Mouse (Mus musculus): ENCODE measurements around the gene Megf8.

Megf8 gene

GRCm38 (mm10) chr7:25333596-25334307 lies 16.8 kb downstream of the Megf8 start:
- peak; percentile 63 to 84 for DNase-seq (ENCODE audit: low spot score in 2 of 2)

GRCm38 (mm10) chr7:25334472-25334871 lies 17.5 kb downstream of the Megf8 start:
- DNase-seq (ENCODE audit: low spot score in 2 of 2): no peak

- DNase-seq (ENCODE audit: low spot score in 2 of 2): no peak
These were observed 22.4 kb downstream of the Megf8 start for GRCm38 (mm10) chr7:25339329-25339728.

- DNase-seq (ENCODE audit: low spot score in 2 of 2): no peak
These were observed 24.2 kb downstream of the Megf8 start for GRCm38 (mm10) chr7:25341000-25341784.

DNA sequence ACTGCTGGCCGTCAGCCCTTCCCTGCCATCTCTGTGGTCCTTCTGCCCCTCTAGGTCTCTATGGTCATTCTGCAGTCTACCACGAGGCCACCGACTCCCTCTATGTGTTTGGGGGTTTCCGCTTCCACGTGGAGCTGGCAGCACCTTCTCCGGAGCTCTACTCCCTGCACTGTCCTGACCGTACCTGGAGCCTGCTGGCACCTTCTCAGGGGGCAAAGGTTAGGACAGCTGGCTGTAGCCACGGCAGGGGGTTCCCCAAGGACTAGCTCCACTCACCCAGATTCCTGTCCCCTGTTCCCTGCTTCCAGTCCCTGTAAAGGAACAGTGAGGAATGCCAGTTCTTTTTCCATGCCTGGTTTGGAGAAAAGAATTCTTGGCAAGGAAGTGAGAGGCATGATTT lies 31.9 kb downstream of the Megf8 start:
- no peak for DNase-seq (ENCODE audit: low spot score in 2 of 2)

- no peak for DNase-seq (ENCODE audit: low spot score in 2 of 2)
These were observed 41.8 kb downstream of the Megf8 start for GRCm38 (mm10) chr7:25358721-25359206.

- no peak for DNase-seq (ENCODE audit: low spot score in 2 of 2)
These were observed 46.2 kb downstream of the Megf8 start for GRCm38 (mm10) chr7:25363151-25363550.

DNA sequence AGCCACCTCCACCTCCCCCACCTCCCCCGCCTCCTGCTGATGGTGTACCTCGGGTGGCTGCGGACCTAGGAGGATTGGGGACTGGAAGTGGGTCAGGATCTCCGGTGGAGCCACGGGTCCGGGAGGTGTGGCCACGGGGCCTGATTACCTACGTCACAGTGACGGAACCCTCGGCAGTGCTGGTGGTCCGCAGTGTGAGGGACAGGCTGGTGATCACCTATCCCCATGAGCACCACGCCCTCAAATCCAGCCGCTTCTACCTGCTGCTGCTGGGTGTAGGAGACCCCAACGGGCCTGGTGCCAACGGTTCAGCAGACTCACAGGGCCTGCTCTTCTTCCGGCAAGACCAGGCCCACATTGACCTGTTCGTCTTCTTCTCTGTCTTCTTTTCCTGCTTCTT lies 46.7 kb downstream of the Megf8 start:
- no peak for DNase-seq (ENCODE audit: low spot score in 2 of 2)

DNA sequence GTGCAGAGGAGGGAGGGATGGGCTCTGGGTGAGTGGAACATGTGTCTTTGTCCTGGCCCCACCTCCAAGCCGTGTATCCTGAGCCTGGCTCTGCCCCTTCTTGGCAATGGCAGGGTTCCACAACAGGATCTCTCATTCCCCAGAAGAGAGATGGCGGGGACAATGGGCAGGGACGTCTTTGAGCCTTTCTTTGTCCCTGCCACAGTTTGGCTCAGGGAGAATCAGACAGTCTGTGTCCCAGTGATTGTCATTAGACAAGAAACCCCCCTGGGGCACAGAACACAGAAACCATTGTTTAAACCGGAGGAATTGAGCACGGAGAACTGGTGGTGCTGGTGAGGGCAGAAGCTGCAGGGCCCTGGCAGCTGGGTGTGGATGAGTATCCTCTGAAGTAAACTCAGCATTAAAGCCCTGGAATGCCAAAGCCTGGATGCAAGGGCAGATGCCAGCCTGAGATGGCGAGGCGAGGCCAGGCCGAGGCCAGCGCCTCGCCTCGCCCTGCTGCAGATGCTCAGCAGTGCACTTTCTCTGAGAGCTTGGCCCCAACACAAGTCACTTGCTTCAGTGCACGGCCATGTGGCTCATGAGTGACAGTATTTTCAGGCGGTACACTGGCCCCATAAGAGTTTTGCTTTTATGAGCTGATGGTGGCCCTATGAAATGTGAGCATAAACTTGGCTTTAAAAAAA lies 49.1 kb downstream of the Megf8 start:
- no peak for DNase-seq (ENCODE audit: low spot score in 2 of 2)

DNA sequence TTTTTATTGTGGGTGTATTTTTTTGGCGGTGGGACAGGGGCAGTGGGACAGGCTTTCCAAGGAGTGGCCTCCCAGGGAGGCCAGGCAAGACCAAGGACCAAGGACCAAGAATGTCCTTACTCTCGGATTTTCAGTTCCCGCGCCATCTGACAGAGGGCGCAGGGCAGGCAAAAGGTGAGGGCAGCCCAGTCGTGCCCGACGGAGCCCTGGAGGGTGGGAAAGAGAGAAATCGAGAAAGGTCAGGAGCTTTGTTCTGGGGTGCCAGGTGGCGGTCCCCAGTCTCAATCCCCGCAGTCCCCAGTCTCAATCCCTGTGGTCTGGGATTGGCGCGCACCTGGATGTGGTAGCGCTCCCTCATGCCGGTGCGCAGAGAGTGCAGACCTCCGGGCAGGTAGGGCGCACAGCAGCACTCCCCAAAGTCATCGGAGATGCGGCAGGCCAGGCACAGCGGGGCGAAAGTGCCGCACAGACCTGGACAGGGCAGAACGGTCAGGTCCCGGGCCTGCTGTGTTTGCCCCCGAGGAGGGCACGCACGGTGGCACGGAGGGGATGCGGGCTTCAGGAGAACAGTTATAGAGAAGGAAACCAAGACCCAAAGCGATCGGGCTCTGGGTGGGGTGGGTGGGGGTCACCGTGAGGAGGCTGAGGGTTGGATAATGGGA lies 50.8 kb downstream of the Megf8 start:
- peak in 1 of 2 experiments; percentile 44 for DNase-seq (ENCODE audit: low spot score in 2 of 2)

DNA sequence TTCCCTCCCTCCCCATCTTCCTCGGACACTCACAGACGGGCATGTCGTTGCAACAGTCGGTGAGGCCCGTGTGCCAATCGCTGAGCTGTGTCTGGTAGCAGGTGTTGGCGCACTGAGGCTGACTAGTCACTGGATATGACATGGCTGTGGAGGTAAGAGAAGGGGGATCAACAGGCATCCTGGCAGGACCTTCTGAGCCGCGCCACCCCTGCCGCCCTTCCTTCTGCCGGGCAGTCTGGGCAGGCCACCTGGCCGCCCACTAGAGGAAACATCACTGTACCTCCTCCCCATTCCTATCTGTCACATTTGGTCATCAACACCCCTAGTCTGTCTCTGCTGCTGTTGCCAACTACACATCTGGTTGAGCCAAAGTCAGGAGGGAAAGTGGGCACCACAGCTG lies 51.4 kb downstream of the Megf8 start:
- DNase-seq (ENCODE audit: low spot score in 2 of 2): no peak

DNA sequence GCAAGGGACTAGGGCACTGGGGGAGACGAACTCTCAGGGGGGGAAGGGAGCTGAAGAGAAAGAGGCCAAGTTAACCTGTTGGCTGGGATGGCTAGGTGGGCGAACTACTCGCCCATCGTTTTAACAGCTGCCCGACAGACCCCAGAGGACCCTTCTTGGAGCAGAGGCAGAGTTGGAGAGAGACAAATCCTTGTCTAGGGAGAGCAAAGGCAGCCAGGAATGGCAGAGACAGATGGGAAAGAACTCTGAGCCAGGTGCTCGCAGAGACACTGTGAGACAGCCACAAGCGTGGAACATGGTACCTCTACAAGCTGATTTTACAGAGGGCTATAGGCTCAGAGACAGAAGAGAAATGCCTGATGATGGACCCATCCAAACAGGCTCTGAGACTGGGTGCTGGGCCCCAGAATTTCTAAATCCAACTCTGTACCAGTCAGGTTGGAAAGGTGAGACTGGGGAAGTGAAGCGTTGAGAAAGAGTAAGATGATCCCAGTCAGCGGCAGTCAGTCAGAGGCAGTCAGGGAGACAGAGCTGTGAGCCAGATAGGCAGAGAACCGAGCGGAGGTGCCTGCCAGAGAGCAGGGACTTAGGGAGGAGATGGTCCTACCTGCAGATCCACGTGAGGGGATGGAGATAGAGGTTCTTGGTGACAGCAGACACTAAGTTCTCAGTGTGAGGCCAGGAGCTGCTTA lies 52.2 kb downstream of the Megf8 start, which contains the start of gene Cnfn:
Cnfn (minus strand) TSS at position 667 of the 692 bp plus-strand sequence.
- no peak for DNase-seq (ENCODE audit: low spot score in 2 of 2)

GRCm38 (mm10) chr7:25372441-25372840 lies 55.5 kb downstream of the Megf8 start:
- DNase-seq (ENCODE audit: low spot score in 2 of 2): no peak

DNA sequence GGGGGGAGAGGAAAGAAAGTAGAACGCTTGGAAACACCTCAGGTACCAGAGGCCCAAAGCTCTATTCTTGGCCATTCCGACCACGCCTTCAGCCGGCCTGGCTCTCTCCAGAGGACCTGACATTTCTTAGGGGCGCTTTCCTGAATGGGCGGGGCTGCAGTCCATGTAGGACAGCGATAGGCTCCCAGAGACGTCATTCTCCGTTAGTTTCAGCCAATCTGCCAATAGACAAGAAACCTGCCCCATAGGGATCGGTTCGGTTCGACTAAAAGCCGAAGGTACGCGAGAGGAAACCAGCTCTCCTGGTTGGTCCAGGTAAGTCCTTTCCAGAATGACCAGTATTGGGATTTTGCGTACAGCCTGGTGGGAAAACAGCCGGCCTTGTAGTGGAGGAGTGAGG lies 59.6 kb downstream of the Megf8 start:
- peak in 1 of 2 experiments; percentile 52 for DNase-seq (ENCODE audit: low spot score in 2 of 2)

GRCm38 (mm10) chr7:25377100-25377700 lies 60.2 kb downstream of the Megf8 start:
- no peak for DNase-seq (ENCODE audit: low spot score in 2 of 2)

- DNase-seq (ENCODE audit: low spot score in 2 of 2): no peak
These were observed 61.5 kb downstream of the Megf8 start for GRCm38 (mm10) chr7:25378181-25379100.

DNA sequence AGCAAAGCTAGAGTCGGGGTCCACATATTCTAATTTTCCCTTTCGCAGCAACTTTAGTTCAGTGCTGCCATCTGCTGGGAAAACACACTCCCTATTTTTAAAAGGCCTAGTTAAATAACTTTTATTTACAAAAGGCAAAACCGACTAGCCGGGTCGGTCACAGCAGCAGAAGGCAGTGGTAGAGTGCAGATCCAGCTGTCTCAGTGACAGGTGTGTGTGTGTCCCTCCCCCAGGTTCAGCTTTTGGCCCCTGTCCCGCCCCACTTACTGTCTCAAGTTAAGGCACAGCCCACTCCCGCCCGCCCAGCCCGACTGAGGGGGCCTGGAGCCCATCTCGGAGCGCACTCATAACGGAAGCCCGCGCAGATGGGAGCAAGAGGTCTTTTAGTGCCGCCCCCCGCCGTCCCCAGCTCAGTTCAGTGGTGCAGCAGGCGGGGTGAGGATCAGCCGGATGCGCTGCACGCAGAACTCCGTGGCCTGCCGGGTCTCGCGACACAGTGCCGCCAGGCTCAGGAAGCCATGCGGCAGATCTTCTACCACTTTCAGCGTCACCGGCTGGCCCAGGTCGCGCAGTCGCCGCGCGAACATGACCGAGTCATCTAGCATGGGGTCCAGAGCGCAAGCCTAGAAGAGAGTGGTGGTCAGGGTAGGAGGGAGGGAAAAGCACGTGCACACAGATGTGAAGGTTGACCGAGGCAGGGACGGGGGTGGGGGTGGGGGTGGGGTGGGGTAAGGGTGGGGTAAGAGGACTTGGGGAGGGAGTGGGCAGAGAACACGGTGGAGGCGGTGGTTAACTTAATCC lies 62.8 kb downstream of the Megf8 start:
- peak in 1 of 2 experiments; percentile 72 for DNase-seq (ENCODE audit: low spot score in 2 of 2)

DNA sequence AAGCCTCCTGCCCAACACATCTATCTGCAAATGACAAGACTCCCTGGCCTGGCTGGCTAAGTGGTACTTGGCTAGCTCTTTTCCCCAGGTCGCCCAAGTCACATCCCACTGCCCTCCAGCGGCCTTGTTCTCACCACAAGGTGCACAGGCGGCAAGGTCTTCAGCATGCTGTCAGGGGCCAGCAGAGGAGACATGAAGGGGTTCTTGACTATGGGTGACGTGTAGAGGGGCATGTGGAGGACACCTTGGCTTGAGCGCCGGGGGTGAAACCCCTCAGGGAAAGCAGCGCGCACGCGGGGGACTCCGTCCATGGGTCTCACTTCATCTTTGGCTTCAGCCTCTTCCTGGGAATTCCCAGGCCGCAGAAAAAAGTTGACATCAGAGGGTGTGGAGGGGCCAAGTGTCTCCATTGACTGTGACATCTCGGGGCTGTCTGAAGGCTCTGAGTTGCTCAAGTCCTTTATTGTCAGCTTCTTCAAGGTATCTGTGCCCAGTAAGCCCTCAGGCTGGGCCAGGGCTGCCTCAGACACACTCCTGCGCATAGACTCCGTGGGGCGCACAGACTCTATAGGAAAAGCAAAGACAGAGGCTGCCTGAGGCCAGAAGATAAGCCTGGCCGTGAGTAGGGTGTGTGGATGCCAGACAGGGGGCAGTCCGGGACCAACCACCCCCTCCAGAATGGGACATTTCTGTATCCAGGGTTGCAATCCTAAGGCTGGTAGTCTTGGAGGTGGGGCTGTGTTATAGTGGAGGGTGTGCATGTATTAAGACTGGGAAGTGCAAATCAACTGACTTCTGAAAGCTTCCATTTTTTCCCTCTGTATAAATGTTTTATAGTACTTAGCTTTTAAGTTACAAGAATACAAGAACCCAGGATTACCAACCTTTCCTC lies 63.7 kb downstream of the Megf8 start:
- DNase-seq (ENCODE audit: low spot score in 2 of 2): no peak
